Mouse (Mus musculus): ENCODE results near the gene Ptpn9. TPM values are rescaled to one million over a fixed set of nuclear protein-coding genes. Genes with fewer than 3 reads are reported as not detected.
A peak's percentile ranks its signal among the peaks of the same experiment; 100 is the strongest.

Gene Ptpn9
- total RNA-seq, 2 experiments from 2014 or later: 37.7 to 43.7 TPM

GRCm38 (mm10) chr9:57012895-57013294, 18.2 kb downstream of the Ptpn9 start:
- no peak for DNase-seq (ENCODE audit: low spot score in 2 of 2)

- no peak for DNase-seq (ENCODE audit: low spot score in 2 of 2)
Observed at GRCm38 (mm10) chr9:57013756-57014155, 19.0 kb downstream of the Ptpn9 start.

- DNase-seq (ENCODE audit: low spot score in 2 of 2): no peak
Observed at GRCm38 (mm10) chr9:57014766-57015165, 20.0 kb downstream of the Ptpn9 start.

- no peak for DNase-seq (ENCODE audit: low spot score in 2 of 2)
Observed at GRCm38 (mm10) chr9:57017631-57018030, 22.9 kb downstream of the Ptpn9 start.

GRCm38 (mm10) chr9:57031756-57032155, 37.0 kb downstream of the Ptpn9 start:
- no peak for DNase-seq (ENCODE audit: low spot score in 2 of 2)

GRCm38 (mm10) chr9:57056237-57056636, 61.5 kb downstream of the Ptpn9 start:
- peak in 1 of 2 experiments; percentile 30 for DNase-seq (ENCODE audit: low spot score in 2 of 2)

- no peak for DNase-seq (ENCODE audit: low spot score in 2 of 2)
Observed at GRCm38 (mm10) chr9:57064164-57064563, 69.4 kb downstream of the Ptpn9 start.

GRCm38 (mm10) chr9:57068266-57068665, 73.5 kb downstream of the Ptpn9 start:
- DNase-seq (ENCODE audit: low spot score in 2 of 2): no peak

GRCm38 (mm10) chr9:57070262-57070661, 75.5 kb downstream of the Ptpn9 start:
- no peak for DNase-seq (ENCODE audit: low spot score in 2 of 2)

- no peak for DNase-seq (ENCODE audit: low spot score in 2 of 2)
Observed at GRCm38 (mm10) chr9:57070800-57071545, 76.2 kb downstream of the Ptpn9 start.

GRCm38 (mm10) chr9:57071801-57072351, 77.2 kb downstream of the Ptpn9 start, which contains the start of gene Sin3a:
Gene Sin3a (plus strand): TSS chr9:57072040.
- DNase-seq (ENCODE audit: low spot score in 2 of 2): peak; percentile 59

GRCm38 (mm10) chr9:57072526-57072988, 77.8 kb downstream of the Ptpn9 start:
- no peak for DNase-seq (ENCODE audit: low spot score in 2 of 2)

- DNase-seq (ENCODE audit: low spot score in 2 of 2): peak; percentile 89 to 90
Observed at GRCm38 (mm10) chr9:57072989-57073789, 78.5 kb downstream of the Ptpn9 start.

- DNase-seq (ENCODE audit: low spot score in 2 of 2): no peak
Observed at GRCm38 (mm10) chr9:57073790-57074094, 79.0 kb downstream of the Ptpn9 start.

GRCm38 (mm10) chr9:57074171-57074821, 79.6 kb downstream of the Ptpn9 start:
- peak; percentile 16 to 25 for DNase-seq (ENCODE audit: low spot score in 2 of 2)

- peak; percentile 63 to 67 for DNase-seq (ENCODE audit: low spot score in 2 of 2)
Observed at GRCm38 (mm10) chr9:57074822-57075603, 80.3 kb downstream of the Ptpn9 start.

- DNase-seq (ENCODE audit: low spot score in 2 of 2): peak; percentile 91 to 93
Observed at GRCm38 (mm10) chr9:57075681-57076381, 81.1 kb downstream of the Ptpn9 start.

GRCm38 (mm10) chr9:57076701-57077660, 82.3 kb downstream of the Ptpn9 start:
- peak; percentile 89 to 91 for DNase-seq (ENCODE audit: low spot score in 2 of 2)

- DNase-seq (ENCODE audit: low spot score in 2 of 2): no peak
Observed at GRCm38 (mm10) chr9:57082236-57082635, 87.5 kb downstream of the Ptpn9 start.

Measured in adrenal gland, adult 18-20 months (tissue).